Mouse (Mus musculus): ENCODE results near the gene Pdcd4. TPM values are rescaled to one million over a fixed set of nuclear protein-coding genes. Genes with fewer than 3 reads are reported as not detected.

The Pdcd4 gene
- 10 to 100 TPM in 1 of 2 experiments, under 1 TPM in 1; 0.30 to 20.4 TPM for polyA plus RNA-seq (2012; fragmentation: generic; extraction: Trizol)

GRCm38 (mm10) chr19:53892061-53892460 lies at the start of gene Pdcd4:
TSS of gene Pdcd4 (plus strand) at chr19:53892231.

DNA sequence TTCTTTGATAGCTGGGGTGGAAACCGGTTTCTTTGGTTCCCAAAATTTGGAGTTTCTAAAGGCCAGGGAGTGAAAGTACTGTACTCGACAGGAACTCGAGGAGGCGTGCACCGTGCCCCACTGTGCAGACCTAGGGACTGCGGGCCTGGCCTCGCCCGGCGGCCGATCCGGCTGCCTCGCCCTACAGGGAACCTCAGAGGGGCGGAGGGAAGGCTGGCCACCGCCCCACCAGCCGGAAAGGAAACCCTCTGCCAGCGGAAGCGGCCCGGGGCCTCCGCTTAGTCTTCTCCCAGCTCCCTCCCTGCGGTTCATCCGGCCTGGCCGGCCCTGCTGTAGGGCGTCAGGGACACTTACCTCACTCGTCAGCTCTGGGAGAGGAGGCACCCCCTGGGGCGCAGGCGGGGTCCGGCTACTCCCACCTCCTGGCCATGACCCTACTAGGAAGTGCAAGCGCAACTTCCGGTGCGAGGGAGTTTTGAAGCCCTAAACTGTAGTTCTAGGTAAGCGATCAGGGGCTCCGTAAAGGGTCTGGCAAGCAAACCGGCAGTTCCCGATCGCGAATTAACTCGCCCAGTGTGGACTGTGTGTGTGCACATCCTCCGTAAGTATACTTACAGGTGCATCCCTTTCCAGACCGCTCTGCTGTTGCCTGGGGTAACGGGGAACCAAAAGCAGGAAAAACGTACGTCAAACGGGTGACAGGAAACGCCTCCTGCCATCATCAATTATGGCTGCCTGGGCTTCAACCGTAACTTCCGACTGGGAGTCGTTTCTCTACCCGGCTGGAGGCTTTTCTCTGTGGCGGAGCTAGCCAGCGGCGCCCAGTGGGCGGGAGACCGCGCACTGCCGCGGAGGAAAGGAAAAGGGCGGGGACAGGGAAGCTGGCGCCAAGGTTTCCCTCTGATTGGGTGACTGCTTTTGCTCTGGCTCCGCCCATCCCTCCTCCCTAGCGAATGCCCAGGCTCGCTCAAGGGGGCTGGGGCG lies 52.1 kb downstream of the Pdcd4 start, which contains the start of the genes Shoc2 and Bbip1:
Gene Shoc2 (plus strand): TSS at position 505 of the 984 bp plus-strand sequence.
Gene Bbip1 (minus strand): TSS at position 826 of the 984 bp plus-strand sequence.

Other genes with a start within 250 kb of the Pdcd4 start
- under 1 TPM; 0.01 to 0.12 TPM for gene Rbm20, start 214.9 kb upstream of the Pdcd4 start, polyA plus RNA-seq (2012; fragmentation: generic; extraction: Trizol)
- gene Shoc2, start 52.1 kb downstream of the Pdcd4 start, polyA plus RNA-seq (2012; fragmentation: generic; extraction: Trizol), result 1 to 10 TPM in 1 of 2 experiments, under 1 TPM in 1; 0.85 to 7.1 TPM
- 10 to 100 TPM in 1 of 2 experiments, 1 to 10 TPM in 1; 3.8 to 32.3 TPM for gene Bbip1, start 52.4 kb downstream of the Pdcd4 start, polyA plus RNA-seq (2012; fragmentation: generic; extraction: Trizol)
- under 1 TPM; 0.02 to 0.17 TPM for gene Adra2a, start 151.9 kb downstream of the Pdcd4 start, polyA plus RNA-seq (2012; fragmentation: generic; extraction: Trizol)